In the genomic region with DNA sequence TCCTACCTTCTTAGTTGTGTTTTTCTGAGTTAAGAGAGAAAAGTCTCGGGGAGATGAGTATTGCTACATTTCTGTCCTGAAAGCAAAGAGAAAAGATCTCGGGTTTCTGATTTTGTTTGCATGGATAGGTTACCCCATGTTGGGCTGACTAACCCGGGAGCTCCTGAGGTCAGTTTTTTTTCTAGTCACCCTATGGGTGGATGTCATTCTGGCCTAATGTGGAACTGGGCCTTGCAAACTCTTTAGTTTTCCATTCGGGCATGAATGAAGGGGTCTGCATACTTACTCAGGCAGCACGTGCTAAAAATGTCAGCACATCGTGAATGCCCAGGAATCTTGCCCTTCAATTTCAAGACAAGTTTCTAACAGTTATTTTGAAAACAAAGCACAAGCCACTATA, we compare ENCODE assay signal across 9 mouse cellular contexts. TPM values are rescaled to one million over a fixed set of nuclear protein-coding genes. Genes with fewer than 3 reads are reported as not detected.
DNase-seq lines count a peak whose midpoint lies in the region; ATAC-seq and TF ChIP-seq lines count a peak whose summit lies in the region.
"Had no signal": no experiment of that assay in that cellular context is flagged by ENCODE, and none has a peak within 500 bp of the region (broad histone marks: within the 10 kb centered on the region; RNA-seq: fewer than 3 reads in every experiment).

No protein-coding gene starts in this region.

- H3K27me3 ChIP-seq in heart, embryonic 11.5 days (ENCODE audit: control insufficient read depth, insufficient read depth, low read length) = no peaks in the 10 kb centered on the region
- no peaks in the 10 kb centered on the region for H3K27me3 ChIP-seq in G1E (ENCODE audit: insufficient read depth, low read length)
- no peaks in the 10 kb centered on the region for H3K27me3 ChIP-seq in hindbrain, embryonic 15.5 days
- H3K27me3 ChIP-seq in midbrain, embryonic 13.5 days = no peaks in the 10 kb centered on the region; the same call in 1 of the 2 replicates

- no peaks in the 10 kb centered on the region for H3K36me3 ChIP-seq in heart, embryonic 11.5 days (ENCODE audit: control insufficient read depth, insufficient read depth, low read length)
- peaks cover 30% of the 10 kb centered on the region for H3K36me3 ChIP-seq in G1E (replicated peaks)
- no peaks in the 10 kb centered on the region for H3K36me3 ChIP-seq in hindbrain, embryonic 15.5 days
- no peaks in the 10 kb centered on the region for H3K36me3 ChIP-seq in midbrain, embryonic 13.5 days

- intact Hi-C loops in heart, postnatal 10 days (cut with DNase I) = no loop called here

- DNase-seq in heart, postnatal 10 days = no peak
- peak; percentile 21 for DNase-seq in G1E (ENCODE audit: low spot score)
- no peak for DNase-seq in layer of hippocampus, adult 9-11 months
- DNase-seq in testis, postnatal 14 days (ENCODE audit: low spot score) = no peak
- DNase-seq in layer of hippocampus, adult 2 months (ENCODE audit: low spot score in 2 of 2) = no peak
- DNase-seq: thymus, adult 2 months had no signal

- H3K9me3 ChIP-seq in heart, embryonic 11.5 days (replicated peaks; ENCODE audit: control insufficient read depth, low read length) = no peaks in the 10 kb centered on the region
- no peaks in the 10 kb centered on the region for H3K9me3 ChIP-seq in G1E (replicated peaks)
- no peaks in the 10 kb centered on the region for H3K9me3 ChIP-seq in hindbrain, embryonic 15.5 days
- no peaks in the 10 kb centered on the region for H3K9me3 ChIP-seq in midbrain, embryonic 13.5 days

- H3K4me1 ChIP-seq in heart, embryonic 11.5 days (ENCODE audit: control insufficient read depth, insufficient read depth, low read length) = no peaks in the 10 kb centered on the region
- peaks cover 50% of the 10 kb centered on the region for H3K4me1 ChIP-seq in G1E (ENCODE audit: insufficient read depth, low read depth, low read length)
- H3K4me1 ChIP-seq in hindbrain, embryonic 15.5 days (replicated peaks) = peaks cover 6% of the 10 kb centered on the region
- H3K4me1 ChIP-seq in midbrain, embryonic 13.5 days (replicated peaks) = peaks cover 9% of the 10 kb centered on the region

- H3K4me3 ChIP-seq in heart, embryonic 11.5 days (ENCODE audit: low read depth, low read length) = no peak overlapping the region
- H3K4me3 ChIP-seq in G1E (ENCODE audit: low read depth, low read length) = peak overlapping the region; percentile 87
- H3K4me3 ChIP-seq in hindbrain, embryonic 15.5 days = no peak overlapping the region
- peak overlapping the region; percentile 71; the same call in 1 of the 2 replicates for H3K4me3 ChIP-seq in midbrain, embryonic 13.5 days (replicated peaks)
- no peak overlapping the region; the same call in 1 of the 2 replicates for H3K4me3 ChIP-seq in layer of hippocampus, adult 2 months

- H3K27ac ChIP-seq in heart, embryonic 11.5 days (ENCODE audit: low read depth, low read length) = no peak overlapping the region
- no peak overlapping the region for H3K27ac ChIP-seq in hindbrain, embryonic 15.5 days (replicated peaks)
- no peak overlapping the region for H3K27ac ChIP-seq in midbrain, embryonic 13.5 days
- H3K27ac ChIP-seq in layer of hippocampus, adult 2 months = no peak overlapping the region

- no peak for ATAC-seq in heart, embryonic 11.5 days (replicated peaks; ENCODE audit: insufficient number of reproducible peaks, low FRiP score, low TSS enrichment)
- no peak for ATAC-seq in G1E (ENCODE audit: extremely low read depth, insufficient number of reproducible peaks, low FRiP score, poor library complexity, severe bottlenecking)
- ATAC-seq in hindbrain, embryonic 15.5 days (ENCODE audit: low FRiP score, low read depth) = no peak
- no peak for ATAC-seq in midbrain, embryonic 13.5 days

- peak overlapping the region; percentile 96; the same call in 1 of the 2 replicates for H3K4me2 ChIP-seq in heart, embryonic 11.5 days
- peak overlapping the region; percentile 70 for H3K4me2 ChIP-seq in hindbrain, embryonic 15.5 days
- peak overlapping the region; percentile 77 for H3K4me2 ChIP-seq in midbrain, embryonic 13.5 days (replicated peaks)

- TF ChIP-seq CTCF in G1E (IDR thresholded peaks at IDR 0.05; ENCODE audit: low read depth, low read length) = no peak
- no peak for TF ChIP-seq CTCF in layer of hippocampus, adult 2 months (conservative IDR thresholded peaks at IDR 0.05)

- WGBS in heart, embryonic 11.5 days (ENCODE audit: insufficient replicate concordance) = 57% methylated on average over 6 of the region's 6 CpGs
- 22% methylated on average over 6 of the region's 6 CpGs for WGBS in hindbrain, embryonic 15.5 days
- WGBS in midbrain, embryonic 13.5 days = 26% methylated on average over 6 of the region's 6 CpGs

- no peak overlapping the region for H3K9ac ChIP-seq in heart, embryonic 11.5 days (ENCODE audit: low read depth, low read length)
- H3K9ac ChIP-seq in hindbrain, embryonic 15.5 days = no peak overlapping the region
- no peak overlapping the region for H3K9ac ChIP-seq in midbrain, embryonic 13.5 days (replicated peaks)

RNA-seq across cellular contexts. Expression of gene Slc35g1, which starts 1.2 kb away (rescaled TPM):
- 2.8 and 3.3 TPM in 2 replicates for polyA plus RNA-seq in heart, embryonic 11.5 days (2014; fragmentation: Nextera tagmentation; extraction: Ambion mirVana)
- 1 to 10 TPM; 1.6 to 1.9 TPM for total RNA-seq in heart, postnatal 10 days (2021)
- total RNA-seq in G1E (2014; fragmentation: Nextera tagmentation) (58.4 and 62.2 TPM in 2 replicates), G1E (2017) (42.2 and 44.4 TPM in 2 replicates)
- polyA plus RNA-seq in G1E (2012) = 11.3 and 11.5 TPM in 2 replicates
- polyA plus RNA-seq in hindbrain, embryonic 15.5 days (2015; fragmentation: Nextera tagmentation; extraction: Ambion mirVana) = 1.1 TPM in 2 replicates
- 1.7 and 1.9 TPM in 2 replicates for polyA plus RNA-seq in midbrain, embryonic 13.5 days (2015; fragmentation: Nextera tagmentation; extraction: Ambion mirVana)
- 1 to 10 TPM; 2.4 to 3.1 TPM for total RNA-seq in layer of hippocampus, adult 2 months (2021)

Comparison
In these comparisons a context has a peak if more than half of its experiments do, and no peak if none do; other contexts are left out.
1. H3K4me3 ChIP-seq: peak in G1E (single experiment) and midbrain, embryonic 13.5 days (single experiment); none in heart, embryonic 11.5 days (single experiment), hindbrain, embryonic 15.5 days (single experiment) and layer of hippocampus, adult 2 months (single experiment).
2. Peak in every context shown above with its lines, with median percentiles within 50 percentile points of each other: H3K4me2 ChIP-seq.